In genomic region chr7:132812619-132813415, GRCm38 (mm10) we compare ENCODE assay signal across 8 mouse cellular contexts. TPM values are rescaled to one million over a fixed set of nuclear protein-coding genes. Genes with fewer than 3 reads are reported as not detected.
A peak's percentile ranks its signal among the peaks of the same experiment; 100 is the strongest.
DNase-seq lines count a peak whose midpoint lies in the region; ATAC-seq lines count a peak whose summit lies in the region.

No protein-coding gene starts in this region.

- H3K36me3 ChIP-seq in lung, embryonic 15.5 days = no peaks in the 10 kb centered on the region
- no peaks in the 10 kb centered on the region for H3K36me3 ChIP-seq in neural tube, embryonic 15.5 days

- peak; percentile 71 for DNase-seq in CD4-positive helper T cell, adult 2 months (ENCODE audit: low read depth, low spot score)
- peak; percentile 45 for DNase-seq in T-cell, adult 2 months (ENCODE audit: low spot score)
- DNase-seq in embryo, embryonic 10 days (ENCODE audit: low spot score) = peak; percentile 69
- DNase-seq in kidney, adult 18-20 months = peak; percentile 71
- DNase-seq in urinary bladder, postnatal 36 days (ENCODE audit: low spot score in 2 of 2) = peak; percentile 53 to 56

- no peaks in the 10 kb centered on the region for H3K9me3 ChIP-seq in lung, embryonic 15.5 days
- no peaks in the 10 kb centered on the region for H3K9me3 ChIP-seq in neural tube, embryonic 15.5 days (replicated peaks)

- WGBS in lung, embryonic 15.5 days = under 1% methylated on average over 59 of the region's 59 CpGs
- WGBS in neural tube, embryonic 15.5 days = under 1% methylated on average over 58 of the region's 59 CpGs

- peak overlapping the region; percentile 85 for H3K4me2 ChIP-seq in lung, embryonic 15.5 days
- H3K4me2 ChIP-seq in neural tube, embryonic 15.5 days = peak overlapping the region; percentile 89

- H3K27me3 ChIP-seq in lung, embryonic 15.5 days = no peaks in the 10 kb centered on the region
- no peaks in the 10 kb centered on the region; the same call in 1 of the 2 replicates for H3K27me3 ChIP-seq in neural tube, embryonic 15.5 days (replicated peaks)

- H3K4me3 ChIP-seq in lung, embryonic 15.5 days = peak overlapping the region; percentile 70
- H3K4me3 ChIP-seq in neural tube, embryonic 15.5 days (replicated peaks) = peak overlapping the region; percentile 74

- ATAC-seq in granulocyte monocyte progenitor cell, adult 5-6 weeks (replicated peaks; ENCODE audit: poor library complexity, severe bottlenecking) = peak; percentile 46
- ATAC-seq in lung, embryonic 15.5 days (ENCODE audit: borderline replicate concordance, extremely low read depth, low FRiP score, low TSS enrichment) = peak; percentile 31; the same call in 1 of the 2 replicates
- ATAC-seq in neural tube, embryonic 15.5 days (ENCODE audit: low FRiP score) = peak; percentile 40

- H3K27ac ChIP-seq in lung, embryonic 15.5 days = peak overlapping the region; percentile 96
- peak overlapping the region; percentile 86 for H3K27ac ChIP-seq in neural tube, embryonic 15.5 days (replicated peaks)

- peaks cover 48% of the 10 kb centered on the region for H3K4me1 ChIP-seq in lung, embryonic 15.5 days
- H3K4me1 ChIP-seq in neural tube, embryonic 15.5 days = peaks cover 58% of the 10 kb centered on the region

- peak overlapping the region; percentile 78 for H3K9ac ChIP-seq in lung, embryonic 15.5 days
- peak overlapping the region; percentile 70 for H3K9ac ChIP-seq in neural tube, embryonic 15.5 days (replicated peaks)

RNA-seq across cellular contexts. Expression of gene Fam53b, which starts 0.9 kb away (rescaled TPM):
- 20.1 and 27.7 TPM in 2 replicates for total RNA-seq in granulocyte monocyte progenitor cell, adult 5-6 weeks (2014; fragmentation: Nextera tagmentation)
- 11.1 and 12.5 TPM in 2 replicates for total RNA-seq in granulocyte monocyte progenitor cell, adult 5-6 weeks (2017)
- 25.9 and 33.8 TPM in 2 replicates for polyA plus RNA-seq in lung, embryonic 15.5 days (2015; fragmentation: Nextera tagmentation; extraction: Ambion mirVana)
- polyA plus RNA-seq in neural tube, embryonic 15.5 days (2015; fragmentation: Nextera tagmentation; extraction: Ambion mirVana) = 12.4 and 14.2 TPM in 2 replicates

RNA-seq across cellular contexts. Expression of gene Eef1akmt2, which starts 39.7 kb away (rescaled TPM):
- 22.1 and 26.8 TPM in 2 replicates for total RNA-seq in granulocyte monocyte progenitor cell, adult 5-6 weeks (2014; fragmentation: Nextera tagmentation)
- 51.4 and 61.2 TPM in 2 replicates for total RNA-seq in granulocyte monocyte progenitor cell, adult 5-6 weeks (2017)
- polyA plus RNA-seq in lung, embryonic 15.5 days (2015; fragmentation: Nextera tagmentation; extraction: Ambion mirVana) = 59.6 and 61.7 TPM in 2 replicates
- 76.3 and 84.5 TPM in 2 replicates for polyA plus RNA-seq in neural tube, embryonic 15.5 days (2015; fragmentation: Nextera tagmentation; extraction: Ambion mirVana)

RNA-seq across cellular contexts. Expression of gene Abraxas2, which starts 46.2 kb away (rescaled TPM):
- 43.0 and 44.0 TPM in 2 replicates for total RNA-seq in granulocyte monocyte progenitor cell, adult 5-6 weeks (2014; fragmentation: Nextera tagmentation)
- total RNA-seq in granulocyte monocyte progenitor cell, adult 5-6 weeks (2017) = 36.1 and 40.2 TPM in 2 replicates
- 34.0 and 34.2 TPM in 2 replicates for polyA plus RNA-seq in lung, embryonic 15.5 days (2015; fragmentation: Nextera tagmentation; extraction: Ambion mirVana)
- polyA plus RNA-seq in neural tube, embryonic 15.5 days (2015; fragmentation: Nextera tagmentation; extraction: Ambion mirVana) = 32.6 and 34.5 TPM in 2 replicates

Comparison
In these comparisons a context has a peak if more than half of its experiments do, and no peak if none do; other contexts are left out.
1. Peak in every context shown above with its lines: DNase-seq, ATAC-seq, H3K4me3 ChIP-seq and H3K27ac ChIP-seq.